Mouse (Mus musculus) liver, embryonic 15.5 days (tissue): ENCODE data around the gene Olfr1016. TPM values are rescaled to one million over a fixed set of nuclear protein-coding genes. Genes with fewer than 3 reads are reported as not detected.

ENCODE experiments used
- polyA plus RNA-seq: library from polyadenylated mRNA; unstranded; fragments of >200 nt; fragmentation: Nextera tagmentation; extraction: Ambion mirVana; gene quantifications from 2 replicates; pipeline ENCODE4 v1.2.1, GENCODE M21; 2015

Gene Olfr1016
- polyA plus RNA-seq, 1 experiment from 2014 or later, result not detected

Other genes with a start within 250 kb of the Olfr1016 start
- not detected in 2 replicates for gene Olfr996, start 223.3 kb downstream of the Olfr1016 start, polyA plus RNA-seq
- not detected in 2 replicates for gene Olfr998, start 213.6 kb downstream of the Olfr1016 start, polyA plus RNA-seq
- not detected in 2 replicates for gene Olfr1000, start 190.6 kb downstream of the Olfr1016 start, polyA plus RNA-seq
- gene Olfr1002, start 151.8 kb downstream of the Olfr1016 start, polyA plus RNA-seq, result not detected in 2 replicates
- not detected in 2 replicates for gene Olfr154, start 138.1 kb downstream of the Olfr1016 start, polyA plus RNA-seq
- gene Olfr1006, start 123.8 kb downstream of the Olfr1016 start, polyA plus RNA-seq, result not detected in 2 replicates
- gene Olfr1008, start 113.1 kb downstream of the Olfr1016 start, polyA plus RNA-seq, result not detected in 2 replicates
- gene Olfr1009, start 87.1 kb downstream of the Olfr1016 start, polyA plus RNA-seq, result not detected in 2 replicates
- not detected in 2 replicates for gene Olfr1012, start 39.8 kb downstream of the Olfr1016 start, polyA plus RNA-seq
- not detected in 2 replicates for gene Olfr1013, start 35.4 kb downstream of the Olfr1016 start, polyA plus RNA-seq
- not detected in 2 replicates for gene Olfr1014, start 29.8 kb downstream of the Olfr1016 start, polyA plus RNA-seq
- not detected in 2 replicates for gene Olfr1015, start 20.5 kb downstream of the Olfr1016 start, polyA plus RNA-seq
- not detected in 2 replicates for gene Olfr1018, start 15.9 kb upstream of the Olfr1016 start, polyA plus RNA-seq
- gene Olfr1019, start 42.9 kb upstream of the Olfr1016 start, polyA plus RNA-seq, result not detected in 2 replicates
- gene Olfr1020, start 44.5 kb upstream of the Olfr1016 start, polyA plus RNA-seq, result not detected in 2 replicates
- not detected in 2 replicates for gene Olfr1022, start 66.0 kb upstream of the Olfr1016 start, polyA plus RNA-seq
- not detected in 2 replicates for gene Olfr1023, start 83.1 kb upstream of the Olfr1016 start, polyA plus RNA-seq
- gene Olfr1024, start 102.5 kb upstream of the Olfr1016 start, polyA plus RNA-seq, result not detected in 2 replicates
- not detected in 2 replicates for gene Olfr1025-ps1, start 112.6 kb upstream of the Olfr1016 start, polyA plus RNA-seq
- gene Olfr1026, start 119.0 kb upstream of the Olfr1016 start, polyA plus RNA-seq, result not detected in 2 replicates
- not detected in 2 replicates for gene Olfr1028, start 147.9 kb upstream of the Olfr1016 start, polyA plus RNA-seq
- not detected in 2 replicates for gene Olfr1029, start 171.4 kb upstream of the Olfr1016 start, polyA plus RNA-seq
- gene Olfr1030, start 176.7 kb upstream of the Olfr1016 start, polyA plus RNA-seq, result not detected in 2 replicates
- not detected in 2 replicates for gene Olfr1031, start 187.8 kb upstream of the Olfr1016 start, polyA plus RNA-seq
- gene Olfr1032, start 203.0 kb upstream of the Olfr1016 start, polyA plus RNA-seq, result not detected in 2 replicates
- 0.98 and 1.3 TPM in 2 replicates for gene Olfr1033, start 218.1 kb upstream of the Olfr1016 start, polyA plus RNA-seq
- gene Olfr1034, start 243.3 kb upstream of the Olfr1016 start, polyA plus RNA-seq, result 0.05 TPM in 2 replicates